Mouse (Mus musculus) cerebral cortex, adult 2 months (tissue): ENCODE data around the gene Anks1.

Experiments
- WGBS: fragments of 180-500 bp; shearing (Covaris S2); methylation state at CpG from one replicate; pipeline ENCODE4 v1.1.7; 2018; 5-methylcytosine and 5-hydroxymethylcytosine counted together

Gene Anks1

GRCm38 (mm10) chr17:27966508-27967021, 57.5 kb downstream of the Anks1 start:
- 56% methylated on average over 11 of the region's 11 CpGs for WGBS

GRCm38 (mm10) chr17:27967529-27967928, 58.4 kb downstream of the Anks1 start:
- 94% methylated on average over 7 of the region's 7 CpGs for WGBS

GRCm38 (mm10) chr17:27968033-27968750, 59.1 kb downstream of the Anks1 start:
- WGBS: 64% methylated on average over 9 of the region's 9 CpGs

- 90% methylated on average over 5 of the region's 5 CpGs for WGBS
Measured at GRCm38 (mm10) chr17:27968903-27969302, 59.8 kb downstream of the Anks1 start.

- WGBS: 71% methylated on average over 8 of the region's 8 CpGs
Measured at GRCm38 (mm10) chr17:27969365-27969764, 60.3 kb downstream of the Anks1 start.

GRCm38 (mm10) chr17:27969896-27970295, 60.8 kb downstream of the Anks1 start:
- WGBS: 67% methylated on average over 5 of the region's 5 CpGs

- 70% methylated on average over 5 of the region's 5 CpGs for WGBS
Measured at GRCm38 (mm10) chr17:27970305-27970704, 61.2 kb downstream of the Anks1 start.

GRCm38 (mm10) chr17:27971496-27971895, 62.4 kb downstream of the Anks1 start:
- 38% methylated on average over 9 of the region's 9 CpGs for WGBS

GRCm38 (mm10) chr17:27973337-27973736, 64.2 kb downstream of the Anks1 start:
- 69% methylated on average over 4 of the region's 4 CpGs for WGBS

- 88% methylated on average over 14 of the region's 14 CpGs for WGBS
Measured at GRCm38 (mm10) chr17:27976266-27976665, 67.2 kb downstream of the Anks1 start.

- 64% methylated on average over 3 of the region's 3 CpGs for WGBS
Measured at GRCm38 (mm10) chr17:27977008-27977636, 68.0 kb downstream of the Anks1 start.

GRCm38 (mm10) chr17:27980391-27980955, 71.4 kb downstream of the Anks1 start:
- 99% methylated on average over 3 of the region's 3 CpGs for WGBS

GRCm38 (mm10) chr17:27981451-27982069, 72.5 kb downstream of the Anks1 start:
- WGBS: 91% methylated on average over 5 of the region's 5 CpGs

- 89% methylated on average over 14 of the region's 14 CpGs for WGBS
Measured at GRCm38 (mm10) chr17:27982070-27982457, 73.0 kb downstream of the Anks1 start.

- 86% methylated on average over 7 of the region's 7 CpGs for WGBS
Measured at GRCm38 (mm10) chr17:27982712-27983266, 73.7 kb downstream of the Anks1 start.

- WGBS: 90% methylated on average over 12 of the region's 12 CpGs
Measured at GRCm38 (mm10) chr17:27984421-27984820, 75.3 kb downstream of the Anks1 start.

GRCm38 (mm10) chr17:27986106-27986505, 77.0 kb downstream of the Anks1 start:
- WGBS: 94% methylated on average over 19 of the region's 19 CpGs

- 56% methylated on average over 15 of the region's 15 CpGs for WGBS
Measured at GRCm38 (mm10) chr17:27989807-27990542, 80.9 kb downstream of the Anks1 start.

GRCm38 (mm10) chr17:27994001-27994944, 85.2 kb downstream of the Anks1 start:
- WGBS: 74% methylated on average over 10 of the region's 10 CpGs

GRCm38 (mm10) chr17:27996320-27996719, 87.2 kb downstream of the Anks1 start:
- 64% methylated on average over 4 of the region's 4 CpGs for WGBS
